Mouse (Mus musculus) ES-Bruce4 (cell line): ENCODE data around the gene Msi1.

Experiments used
- CTCF ChIP-seq: IDR thresholded peaks from one replicate; pipeline ENCODE4 v1.8.1; 2011; ENCODE audit warnings: low read depth, low read length
- EP300 ChIP-seq: IDR thresholded peaks from 2 replicates; pipeline ENCODE4 v1.6.1; 2011; ENCODE audit warnings: low read depth, low read length; ENCODE audit not compliant: insufficient read depth
- POLR2A ChIP-seq: IDR thresholded peaks from one replicate; pipeline ENCODE4 v1.8.1; 2011; ENCODE audit warnings: low read length; ENCODE audit not compliant: insufficient read depth

DNA sequence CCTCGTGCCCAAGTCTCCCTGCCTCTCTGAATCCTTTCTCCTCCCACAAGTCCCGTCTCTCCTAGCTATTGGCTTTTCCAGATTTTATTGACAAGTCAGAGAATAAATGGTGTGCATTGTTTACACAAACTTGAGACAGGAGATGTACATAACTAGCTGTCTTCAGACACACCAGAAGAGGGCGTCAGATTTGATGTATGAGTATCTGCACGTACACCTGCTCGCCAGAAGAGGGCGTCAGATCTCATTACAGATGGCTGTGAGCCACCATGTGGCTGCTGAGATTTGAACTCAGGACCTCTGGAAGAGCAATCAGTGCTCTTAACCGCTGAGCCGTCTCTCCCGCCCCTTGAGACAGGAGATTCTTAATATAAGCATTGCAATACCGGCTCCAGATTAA lies 43.8 kb downstream of the Msi1 start:
- no peak for TF ChIP-seq EP300
- TF ChIP-seq CTCF, result peak; percentile 49
- no peak for TF ChIP-seq POLR2A
